Mouse (Mus musculus): ENCODE data around the gene Crim1.

The Crim1 gene

GRCm38 (mm10) chr17:78326381-78326780, 126.3 kb downstream of the Crim1 start:
- no peak for DNase-seq (ENCODE audit: low read depth, low spot score)

DNA sequence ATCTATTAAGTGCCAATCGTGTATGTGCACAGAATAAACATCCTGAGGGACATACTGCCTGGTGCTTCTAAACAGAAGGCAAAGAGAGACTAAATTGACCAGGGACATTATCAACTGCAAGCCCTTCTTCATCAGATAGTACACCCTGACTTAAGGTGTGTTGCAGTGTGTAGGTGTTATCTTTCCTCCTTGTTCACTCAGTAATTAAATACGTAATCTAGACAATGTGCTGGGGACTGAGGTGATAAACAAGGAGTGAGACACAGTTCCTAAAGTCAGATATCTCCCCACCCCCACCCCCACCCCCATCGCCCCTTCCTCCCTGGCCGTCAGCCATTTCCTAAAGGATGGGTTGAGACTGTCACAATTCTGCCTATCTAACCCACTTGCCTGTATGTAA, 127.1 kb downstream of the Crim1 start:
- no peak for DNase-seq (ENCODE audit: low read depth, low spot score)

DNA sequence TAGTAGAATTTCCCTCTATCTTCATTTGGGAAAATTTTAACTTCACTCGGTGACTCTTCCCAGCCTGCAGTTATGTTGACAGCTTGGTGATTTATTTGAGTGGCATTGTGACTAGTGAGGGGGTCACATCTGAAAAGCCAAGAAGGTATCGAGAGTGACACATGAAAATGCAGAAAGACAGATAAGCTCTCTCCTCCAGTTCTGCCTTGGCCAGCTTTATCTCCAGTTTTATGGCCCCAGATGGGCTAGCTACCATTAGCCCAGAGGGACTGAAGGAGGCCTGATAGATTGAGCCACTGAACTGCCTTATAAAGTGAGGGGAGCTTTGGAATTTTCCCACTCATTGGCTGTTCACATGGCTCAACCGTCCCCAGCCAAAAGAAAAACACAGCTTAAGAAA, 128.2 kb downstream of the Crim1 start:
- no peak for DNase-seq (ENCODE audit: low read depth, low spot score)

- DNase-seq (ENCODE audit: low read depth, low spot score), result no peak
Observed at GRCm38 (mm10) chr17:78331438-78331837, 131.4 kb downstream of the Crim1 start.

GRCm38 (mm10) chr17:78333275-78333674, 133.2 kb downstream of the Crim1 start:
- DNase-seq (ENCODE audit: low read depth, low spot score), result no peak

DNA sequence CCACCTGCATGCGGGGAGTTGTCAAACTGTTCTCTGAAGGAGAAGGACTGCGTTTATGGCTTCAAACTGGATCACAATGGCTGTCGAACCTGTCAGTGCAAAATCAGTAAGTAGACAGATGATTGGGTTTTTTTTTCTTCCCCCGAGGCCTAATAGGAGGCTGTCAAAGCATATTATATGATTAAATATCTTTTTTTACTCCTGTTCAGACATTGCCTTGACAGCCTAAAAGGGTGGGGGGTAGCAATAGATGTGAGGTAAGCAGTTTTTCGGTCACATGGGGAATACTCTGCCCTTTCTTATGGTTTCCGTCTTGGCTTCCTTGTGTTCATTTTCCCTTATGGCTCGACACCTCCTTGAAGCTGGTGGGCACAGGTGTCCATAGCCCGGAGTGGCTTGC, 135.2 kb downstream of the Crim1 start:
- DNase-seq (ENCODE audit: low read depth, low spot score), result no peak

DNA sequence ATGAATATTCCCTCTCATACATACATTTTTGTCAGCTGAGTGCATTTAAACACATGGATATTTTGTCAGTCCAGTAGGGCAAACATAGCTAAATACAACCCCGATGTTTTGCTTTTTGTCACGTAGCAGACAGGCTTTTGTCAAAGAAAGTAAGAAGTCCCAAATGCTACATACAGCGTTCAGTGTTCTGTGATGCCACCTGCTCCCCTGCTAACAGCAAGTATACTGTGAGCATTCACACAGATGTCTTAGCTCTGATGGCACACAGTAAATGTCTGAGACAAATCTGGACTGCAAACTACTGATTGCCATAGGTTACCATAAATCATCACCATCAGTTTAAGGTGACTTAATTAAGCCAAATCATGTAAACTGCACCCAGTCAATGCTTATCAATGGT, 143.6 kb downstream of the Crim1 start:
- DNase-seq (ENCODE audit: low read depth, low spot score), result no peak

- DNase-seq (ENCODE audit: low read depth, low spot score), result no peak
Observed at GRCm38 (mm10) chr17:78347111-78347801, 147.2 kb downstream of the Crim1 start.

- DNase-seq (ENCODE audit: low read depth, low spot score), result no peak
Observed at GRCm38 (mm10) chr17:78351676-78352499, 151.8 kb downstream of the Crim1 start.

DNA sequence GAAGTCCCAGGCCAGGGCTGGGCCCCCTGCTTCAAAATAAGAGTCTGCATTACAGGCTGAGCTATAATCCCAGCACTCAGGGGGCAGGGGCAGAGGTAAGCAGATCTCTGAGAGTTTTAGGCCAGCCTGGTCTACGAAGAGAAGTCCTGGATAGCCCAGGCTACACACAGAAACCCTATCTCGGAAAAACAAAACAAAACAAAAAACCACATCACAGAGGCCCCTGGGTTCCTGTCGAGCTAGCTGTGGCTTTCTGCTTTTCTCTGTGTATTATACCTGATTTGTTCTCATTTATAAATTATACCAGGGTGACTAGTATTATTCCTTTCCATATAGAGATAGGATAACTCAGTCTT, 152.4 kb downstream of the Crim1 start:
- no peak for DNase-seq (ENCODE audit: low read depth, low spot score)

GRCm38 (mm10) chr17:78354411-78354810, 154.4 kb downstream of the Crim1 start:
- DNase-seq (ENCODE audit: low read depth, low spot score), result no peak

DNA sequence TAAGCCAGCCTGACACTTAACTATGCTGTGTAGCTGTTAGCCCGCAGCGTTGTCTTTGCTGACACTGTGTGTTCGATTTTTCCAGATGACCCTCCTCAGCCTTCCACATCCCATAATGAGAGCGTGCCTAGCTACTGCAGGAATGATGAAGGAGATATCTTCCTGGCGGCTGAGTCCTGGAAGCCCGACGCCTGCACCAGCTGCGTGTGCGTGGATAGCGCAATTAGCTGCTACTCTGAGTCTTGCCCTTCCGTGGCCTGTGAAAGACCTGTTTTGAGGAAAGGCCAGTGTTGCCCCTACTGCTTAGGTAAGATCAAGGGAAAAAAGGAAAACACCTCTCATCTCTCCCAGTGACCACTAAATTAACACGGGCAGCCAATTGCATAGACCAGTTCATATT, 154.8 kb downstream of the Crim1 start:
- DNase-seq (ENCODE audit: low read depth, low spot score), result no peak

DNA sequence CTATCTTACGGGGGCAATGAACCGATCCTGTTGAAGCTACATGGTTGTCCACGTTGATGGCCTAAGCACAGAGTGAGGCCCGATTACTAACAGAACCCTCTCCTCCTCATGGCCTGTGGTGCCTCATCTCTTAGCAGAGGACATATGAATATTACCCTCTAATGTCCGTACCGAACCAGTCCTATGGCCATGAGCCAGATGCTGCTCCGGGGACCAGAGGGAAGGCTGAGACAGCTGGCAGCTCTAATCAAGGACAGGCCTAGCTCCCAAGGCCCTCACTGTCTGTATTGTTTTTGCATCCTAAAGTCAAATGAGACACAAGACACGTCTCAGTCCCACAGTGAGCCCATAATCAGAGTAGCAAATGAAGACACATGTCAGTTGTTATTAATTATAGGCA, 155.6 kb downstream of the Crim1 start:
- no peak for DNase-seq (ENCODE audit: low read depth, low spot score)

- DNase-seq (ENCODE audit: low read depth, low spot score), result peak; percentile 16
Observed at GRCm38 (mm10) chr17:78357753-78358152, 157.7 kb downstream of the Crim1 start.

GRCm38 (mm10) chr17:78358251-78358726, 158.2 kb downstream of the Crim1 start:
- DNase-seq (ENCODE audit: low read depth, low spot score), result peak; percentile 80

- DNase-seq (ENCODE audit: low read depth, low spot score), result no peak
Observed at GRCm38 (mm10) chr17:78361939-78362728, 162.1 kb downstream of the Crim1 start.

GRCm38 (mm10) chr17:78364555-78365302, 164.7 kb downstream of the Crim1 start:
- no peak for DNase-seq (ENCODE audit: low read depth, low spot score)

DNA sequence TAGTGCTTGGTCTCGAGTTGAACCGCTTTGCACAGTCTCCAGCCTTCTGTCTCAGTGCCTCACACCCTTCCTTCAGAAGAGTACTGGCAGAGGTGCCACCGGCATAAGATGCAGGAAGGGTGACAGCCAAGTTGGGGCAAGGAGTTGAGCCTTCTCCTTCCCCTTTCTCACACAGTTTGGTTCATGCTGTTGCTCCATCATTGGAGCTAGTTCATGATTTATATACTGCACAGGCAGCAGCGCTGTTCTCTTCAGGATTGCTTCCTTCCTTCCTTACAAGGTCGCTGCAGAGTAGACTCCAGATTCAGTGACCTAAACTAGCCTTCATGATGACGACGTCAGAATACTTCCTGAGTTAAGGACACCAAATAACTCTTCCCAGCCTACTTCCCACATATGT, 166.0 kb downstream of the Crim1 start:
- DNase-seq (ENCODE audit: low read depth, low spot score), result no peak

DNA sequence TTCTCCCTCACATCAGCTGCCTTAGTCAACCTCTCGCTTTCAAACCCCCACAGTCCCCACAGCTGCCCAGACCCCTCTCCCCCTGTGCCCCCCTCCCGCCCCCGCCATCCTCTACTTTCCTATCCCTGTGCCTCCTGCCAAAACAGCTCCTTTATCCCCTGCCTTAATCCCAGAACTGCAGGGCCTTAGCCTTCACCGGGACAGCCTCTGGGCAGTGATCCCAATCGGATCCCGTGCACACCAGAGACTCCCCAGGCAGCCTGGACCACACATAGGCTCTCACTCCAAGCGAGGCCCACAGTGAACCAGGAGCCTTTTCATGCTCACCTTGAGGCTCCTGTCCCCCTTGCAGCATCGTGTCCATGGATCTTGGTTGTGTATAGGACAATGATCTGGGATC, 168.4 kb downstream of the Crim1 start:
- no peak for DNase-seq (ENCODE audit: low read depth, low spot score)

GRCm38 (mm10) chr17:78370445-78370844, 170.4 kb downstream of the Crim1 start:
- DNase-seq (ENCODE audit: low read depth, low spot score), result peak; percentile 29

DNA sequence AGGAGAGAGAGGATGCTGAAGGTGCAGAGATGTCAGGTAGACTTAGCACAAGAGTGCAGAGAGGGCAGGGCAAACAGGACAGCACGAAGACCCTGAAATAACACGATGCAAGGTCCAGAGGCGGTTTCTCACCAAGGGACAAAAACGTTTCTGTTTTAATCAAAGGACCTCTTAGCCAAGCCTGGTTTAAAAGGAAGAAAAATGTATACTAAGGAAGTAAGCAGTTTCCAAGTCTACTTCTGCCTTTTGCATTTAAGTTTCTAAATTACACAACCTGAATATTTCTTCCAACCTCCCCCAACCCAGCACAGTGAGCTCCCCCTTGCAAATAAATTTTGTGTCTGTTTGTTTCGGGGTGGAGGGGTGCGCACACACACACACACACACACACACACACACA, 173.1 kb downstream of the Crim1 start:
- DNase-seq (ENCODE audit: low read depth, low spot score), result no peak

- no peak for DNase-seq (ENCODE audit: low read depth, low spot score)
Observed at GRCm38 (mm10) chr17:78373849-78374248, 173.8 kb downstream of the Crim1 start.

Measured in brain, adult 2 months (tissue).